Mouse (Mus musculus) left cerebral cortex, postnatal 10 days (tissue): Measurements from ENCODE around the gene Nutf2-ps1. TPM values are rescaled to one million over a fixed set of nuclear protein-coding genes. Genes with fewer than 3 reads are reported as not detected.
"Not testable (repeated sequence)": the region's sequence is repeated elsewhere in the genome, so short reads cannot be mapped to it uniquely, and the experiment has no call there.

Experiments used
- DNase-seq, 2 experiments: peaks; one replicate each; pipeline ENCODE4 v3.0.0; 2021 to 2022; ENCODE audit warnings: low spot score in 2 of 2, mixed read lengths in 1 of 2; ENCODE audit errors: extremely low spot score in 1 of 2
- intact Hi-C: fragments of 180-260 bp; cut with DNase I; formaldehyde crosslinking; loops from one replicate; pipeline ENCODE4 v1.15.1; 2025
- total RNA-seq, 2 experiments: library from RNA; stranded (reverse); gene quantifications; 2 replicates each; pipeline ENCODE4 v1.2.3; 2021

Gene Nutf2-ps1
- 10 to 100 TPM; 53.6 to 63.8 TPM for total RNA-seq

GRCm38 (mm10) chr19:53588968-53589367, at the start of gene Nutf2-ps1:
TSS of gene Nutf2-ps1 (minus strand) at chr19:53589068.
- intact Hi-C loops, DNase-seq: not testable (repeated sequence)

- intact Hi-C loops: loop anchor here (10.0 kb wide), 1 partner anchor 1437 kb away; no protein-coding TSS in a partner anchor
- no peak for DNase-seq
These were observed 49.2 kb upstream of the Nutf2-ps1 start for GRCm38 (mm10) chr19:53638041-53638440.

GRCm38 (mm10) chr19:53621681-53622080, 32.8 kb upstream of the Nutf2-ps1 start:
- no peak for DNase-seq
- intact Hi-C loops: no loop called here

- intact Hi-C loops: no loop called here
- DNase-seq: no peak
These were observed 20.1 kb upstream of the Nutf2-ps1 start for GRCm38 (mm10) chr19:53608921-53609320.

- intact Hi-C loops: no loop called here
- DNase-seq: no peak
These were observed 12.4 kb upstream of the Nutf2-ps1 start for GRCm38 (mm10) chr19:53601363-53601655.

- DNase-seq: peak; percentile 36 to 85
- intact Hi-C loops: no loop called here
These were observed 11.9 kb upstream of the Nutf2-ps1 start for GRCm38 (mm10) chr19:53600549-53601362.

- peak; percentile 98 to 99 for DNase-seq
- intact Hi-C loops: no loop called here
These were observed 11.1 kb upstream of the Nutf2-ps1 start, which contains the start of gene Smc3 for GRCm38 (mm10) chr19:53599757-53600539. TSS of gene Smc3 (plus strand) at chr19:53600398.

- no peak for DNase-seq
- intact Hi-C loops: no loop called here
These were observed 8.0 kb upstream of the Nutf2-ps1 start for GRCm38 (mm10) chr19:53596723-53597474.

GRCm38 (mm10) chr19:53587686-53588085, 1.2 kb downstream of the Nutf2-ps1 start:
- intact Hi-C loops, DNase-seq: not testable (repeated sequence)

- DNase-seq, intact Hi-C loops: not testable (repeated sequence)
These were observed 8.6 kb downstream of the Nutf2-ps1 start for GRCm38 (mm10) chr19:53580271-53580670.

GRCm38 (mm10) chr19:53578597-53579252, 10.1 kb downstream of the Nutf2-ps1 start:
- intact Hi-C loops: loop anchor here (1.0 to 5.0 kb wide), 2 partner anchors 166 to 184 kb away; no protein-coding TSS in a partner anchor
- DNase-seq: peak; percentile 50 to 66

GRCm38 (mm10) chr19:53577025-53577800, 11.7 kb downstream of the Nutf2-ps1 start:
- intact Hi-C loops: loop anchor here (5.0 kb wide), 1 partner anchor 165 kb away; no protein-coding TSS in a partner anchor
- no peak for DNase-seq

GRCm38 (mm10) chr19:53576061-53576460, 12.8 kb downstream of the Nutf2-ps1 start:
- intact Hi-C loops: loop anchor here (5.0 kb wide), 1 partner anchor 164 kb away; no protein-coding TSS in a partner anchor
- DNase-seq: no peak

GRCm38 (mm10) chr19:53575296-53576010, 13.4 kb downstream of the Nutf2-ps1 start:
- intact Hi-C loops: loop anchor here (5.0 kb wide), 1 partner anchor 163 kb away; no protein-coding TSS in a partner anchor
- no peak for DNase-seq

- intact Hi-C loops: no loop called here
- no peak for DNase-seq
These were observed 14.3 kb downstream of the Nutf2-ps1 start for GRCm38 (mm10) chr19:53574546-53574945.

GRCm38 (mm10) chr19:53574131-53574530, 14.7 kb downstream of the Nutf2-ps1 start:
- DNase-seq: no peak
- intact Hi-C loops: no loop called here

- DNase-seq: no peak
- intact Hi-C loops: no loop called here
These were observed 15.7 kb downstream of the Nutf2-ps1 start for GRCm38 (mm10) chr19:53573151-53573550.
